Mouse (Mus musculus): ENCODE data around the gene Slc1a7. TPM values are rescaled to one million over a fixed set of nuclear protein-coding genes. Genes with fewer than 3 reads are reported as not detected.

Slc1a7 gene
- polyA plus RNA-seq, 1 experiment from 2014 or later: 0.05 TPM

GRCm38 (mm10) chr4:107942741-107943140 is 25.4 kb upstream of the Slc1a7 start:
- no peak overlapping the region for H3K4me3 ChIP-seq (replicated peaks; ENCODE audit: low read depth, low read length)
- 81% methylated on average over 7 of the region's 7 CpGs for WGBS
- H3K4me1 ChIP-seq (replicated peaks; ENCODE audit: insufficient read depth, low read length): no peaks in the 10 kb centered on the region
- H3K4me2 ChIP-seq (ENCODE audit: low read length): no peak overlapping the region
- no peaks in the 10 kb centered on the region for H3K36me3 ChIP-seq (ENCODE audit: insufficient read depth, low read length)
- ATAC-seq (replicated peaks; ENCODE audit: low FRiP score, low read depth): no peak
- DNase-seq (ENCODE audit: low spot score): no peak
- no peaks in the 10 kb centered on the region for H3K27me3 ChIP-seq (ENCODE audit: insufficient read depth, low read length)
- no peak for TF ChIP-seq CTCF (IDR thresholded peaks at IDR 0.05; ENCODE audit: low read depth)
- H3K9me3 ChIP-seq (replicated peaks; ENCODE audit: low read length): no peaks in the 10 kb centered on the region
- H3K9ac ChIP-seq (ENCODE audit: low read depth, low read length): no peak overlapping the region
- no peak overlapping the region for H3K27ac ChIP-seq

- no peak for ATAC-seq (replicated peaks; ENCODE audit: low FRiP score, low read depth)
These were observed 24.0 kb upstream of the Slc1a7 start for GRCm38 (mm10) chr4:107944141-107944540.

DNA sequence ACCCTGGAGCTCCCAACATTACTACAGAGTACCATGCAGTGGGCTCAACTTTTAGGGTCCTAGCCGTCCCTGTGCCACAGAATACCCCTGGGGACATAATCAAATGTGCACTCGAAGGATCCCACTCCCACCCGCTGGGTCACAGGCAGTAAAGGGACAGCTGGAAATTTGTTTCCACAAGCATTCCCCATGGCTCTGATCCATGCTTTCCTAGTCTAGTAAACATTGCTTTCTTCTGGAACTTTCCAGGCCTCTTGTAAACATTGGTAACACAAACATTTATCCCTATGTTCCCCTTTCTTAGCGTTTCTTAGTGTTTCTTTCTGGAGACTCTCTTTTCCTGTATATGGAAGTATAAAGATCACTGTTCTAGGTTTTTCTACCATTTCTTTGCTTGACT is 18.2 kb upstream of the Slc1a7 start:
- no peak for TF ChIP-seq CTCF (IDR thresholded peaks at IDR 0.05; ENCODE audit: low read depth)
- Histone ChIP-seq H3K4me3 (replicated peaks; ENCODE audit: low read depth, low read length) (no peak overlapping the region), H3K9me3 (replicated peaks; ENCODE audit: low read length) (no peaks in the 10 kb centered on the region), H3K36me3 (ENCODE audit: insufficient read depth, low read length) (no peaks in the 10 kb centered on the region), H3K27ac (no peak overlapping the region), H3K4me2 (ENCODE audit: low read length) (no peak overlapping the region), H3K4me1 (replicated peaks; ENCODE audit: insufficient read depth, low read length) (no peaks in the 10 kb centered on the region), H3K27me3 (ENCODE audit: insufficient read depth, low read length) (no peaks in the 10 kb centered on the region), H3K9ac (ENCODE audit: low read depth, low read length) (no peak overlapping the region)
- 68% methylated on average over 4 of the region's 4 CpGs for WGBS
- peak; percentile 16 for DNase-seq (ENCODE audit: low spot score)
- no peak for ATAC-seq (replicated peaks; ENCODE audit: low FRiP score, low read depth)

More at GRCm38 (mm10) chr4:107944141-107944540, 24.0 kb upstream of the Slc1a7 start:
- Histone ChIP-seq H3K4me2 (ENCODE audit: low read length) (no peak overlapping the region), H3K27me3 (ENCODE audit: insufficient read depth, low read length) (no peaks in the 10 kb centered on the region), H3K9me3 (replicated peaks; ENCODE audit: low read length) (no peaks in the 10 kb centered on the region), H3K9ac (ENCODE audit: low read depth, low read length) (no peak overlapping the region), H3K27ac (no peak overlapping the region), H3K4me3 (replicated peaks; ENCODE audit: low read depth, low read length) (no peak overlapping the region), H3K36me3 (ENCODE audit: insufficient read depth, low read length) (no peaks in the 10 kb centered on the region), H3K4me1 (replicated peaks; ENCODE audit: insufficient read depth, low read length) (no peaks in the 10 kb centered on the region)
- TF ChIP-seq CTCF (IDR thresholded peaks at IDR 0.05; ENCODE audit: low read depth): no peak
- 72% methylated on average over 2 of the region's 2 CpGs for WGBS
- DNase-seq (ENCODE audit: low spot score): no peak

DNA sequence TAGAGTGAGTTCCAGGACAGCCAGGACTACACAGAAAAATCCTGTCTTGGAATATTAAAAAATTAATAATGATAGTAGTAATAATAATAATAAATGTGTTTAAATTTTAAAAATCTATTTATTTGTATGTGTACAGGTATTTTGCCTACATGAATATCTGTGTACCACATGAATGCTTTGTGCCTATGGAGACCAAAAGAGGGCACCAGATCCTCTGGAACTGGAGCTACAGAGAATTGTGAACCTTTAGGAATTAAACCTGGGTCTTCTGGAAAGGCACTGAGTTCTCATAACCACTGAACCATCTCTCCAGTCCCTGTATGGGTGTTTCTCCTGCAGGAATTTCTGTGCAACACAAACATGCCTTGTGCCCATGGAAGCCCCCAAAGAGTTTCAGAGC is 15.3 kb upstream of the Slc1a7 start:
- no peaks in the 10 kb centered on the region for H3K9me3 ChIP-seq (replicated peaks; ENCODE audit: low read length)
- H3K36me3 ChIP-seq (ENCODE audit: insufficient read depth, low read length): no peaks in the 10 kb centered on the region
- no peak overlapping the region for H3K4me2 ChIP-seq (ENCODE audit: low read length)
- H3K27me3 ChIP-seq (ENCODE audit: insufficient read depth, low read length): no peaks in the 10 kb centered on the region
- H3K9ac ChIP-seq (ENCODE audit: low read depth, low read length): no peak overlapping the region
- ATAC-seq (replicated peaks; ENCODE audit: low FRiP score, low read depth): no peak
- DNase-seq (ENCODE audit: low spot score): peak; percentile 41
- no peak overlapping the region for H3K27ac ChIP-seq
- TF ChIP-seq CTCF (IDR thresholded peaks at IDR 0.05; ENCODE audit: low read depth): peak; percentile 65; the same call in 1 of the 2 replicates
- H3K4me3 ChIP-seq (replicated peaks; ENCODE audit: low read depth, low read length): no peak overlapping the region
- H3K4me1 ChIP-seq (replicated peaks; ENCODE audit: insufficient read depth, low read length): no peaks in the 10 kb centered on the region

DNA sequence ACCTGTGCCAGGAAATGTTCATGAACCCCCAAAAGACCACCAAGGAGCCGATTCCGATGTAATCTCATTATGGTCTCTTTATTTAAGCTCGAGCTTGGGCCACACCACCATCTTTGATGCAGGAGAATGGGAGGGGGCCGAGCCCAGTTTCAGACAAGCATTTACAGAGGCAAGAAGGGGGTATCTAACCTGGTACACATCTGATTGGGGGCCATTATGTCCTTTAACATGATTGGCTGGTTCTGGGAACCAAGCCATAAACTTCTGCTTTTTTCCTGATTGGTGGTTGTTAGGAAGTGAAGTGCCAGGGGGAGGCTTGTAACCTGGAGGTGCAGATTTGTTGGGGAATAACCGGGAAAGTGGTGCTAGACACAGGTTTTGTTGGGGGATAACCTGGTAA is 12.4 kb upstream of the Slc1a7 start:
- H3K4me3 ChIP-seq (replicated peaks; ENCODE audit: low read depth, low read length): no peak overlapping the region
- no peaks in the 10 kb centered on the region for H3K4me1 ChIP-seq (replicated peaks; ENCODE audit: insufficient read depth, low read length)
- no peak overlapping the region for H3K27ac ChIP-seq
- no peaks in the 10 kb centered on the region for H3K27me3 ChIP-seq (ENCODE audit: insufficient read depth, low read length)
- H3K36me3 ChIP-seq (ENCODE audit: insufficient read depth, low read length): no peaks in the 10 kb centered on the region
- no peak overlapping the region for H3K4me2 ChIP-seq (ENCODE audit: low read length)
- no peak overlapping the region for H3K9ac ChIP-seq (ENCODE audit: low read depth, low read length)
- no peak for TF ChIP-seq CTCF (IDR thresholded peaks at IDR 0.05; ENCODE audit: low read depth)
- DNase-seq (ENCODE audit: low spot score) (no peak), ATAC-seq (replicated peaks; ENCODE audit: low FRiP score, low read depth) (no peak)
- H3K9me3 ChIP-seq (replicated peaks; ENCODE audit: low read length): no peaks in the 10 kb centered on the region
- 61% methylated on average over 5 of the region's 5 CpGs for WGBS

DNA sequence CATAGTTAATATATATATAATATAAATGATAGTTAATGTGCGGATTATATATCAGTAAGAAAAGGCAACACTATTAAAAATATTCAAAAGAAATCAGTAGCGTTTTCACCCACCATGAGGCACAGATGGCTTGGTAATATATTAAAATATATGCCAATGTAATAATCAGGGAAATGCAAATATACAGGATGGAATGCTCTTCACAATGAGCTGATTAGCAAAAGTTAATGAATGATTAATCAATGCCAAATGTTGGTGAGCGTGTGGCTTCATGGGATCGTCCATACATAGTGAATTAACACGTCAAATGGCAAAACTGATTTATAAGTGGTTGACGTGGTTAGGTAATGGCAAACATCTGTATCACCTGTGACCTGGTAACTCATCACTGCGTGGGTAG is 9.6 kb upstream of the Slc1a7 start:
- WGBS: 81% methylated on average over 7 of the region's 7 CpGs
- no peak overlapping the region for H3K4me3 ChIP-seq (replicated peaks; ENCODE audit: low read depth, low read length)
- no peak overlapping the region for H3K4me2 ChIP-seq (ENCODE audit: low read length)
- no peak for TF ChIP-seq CTCF (IDR thresholded peaks at IDR 0.05; ENCODE audit: low read depth)
- H3K9ac ChIP-seq (ENCODE audit: low read depth, low read length): no peak overlapping the region
- H3K4me1 ChIP-seq (replicated peaks; ENCODE audit: insufficient read depth, low read length): peaks cover 4% of the 10 kb centered on the region; the same call in 1 of the 2 replicates
- DNase-seq (ENCODE audit: low spot score) (no peak), ATAC-seq (replicated peaks; ENCODE audit: low FRiP score, low read depth) (no peak)
- no peaks in the 10 kb centered on the region for H3K36me3 ChIP-seq (ENCODE audit: insufficient read depth, low read length)
- no peaks in the 10 kb centered on the region for H3K9me3 ChIP-seq (replicated peaks; ENCODE audit: low read length)
- H3K27me3 ChIP-seq (ENCODE audit: insufficient read depth, low read length): no peaks in the 10 kb centered on the region
- no peak overlapping the region for H3K27ac ChIP-seq

DNA sequence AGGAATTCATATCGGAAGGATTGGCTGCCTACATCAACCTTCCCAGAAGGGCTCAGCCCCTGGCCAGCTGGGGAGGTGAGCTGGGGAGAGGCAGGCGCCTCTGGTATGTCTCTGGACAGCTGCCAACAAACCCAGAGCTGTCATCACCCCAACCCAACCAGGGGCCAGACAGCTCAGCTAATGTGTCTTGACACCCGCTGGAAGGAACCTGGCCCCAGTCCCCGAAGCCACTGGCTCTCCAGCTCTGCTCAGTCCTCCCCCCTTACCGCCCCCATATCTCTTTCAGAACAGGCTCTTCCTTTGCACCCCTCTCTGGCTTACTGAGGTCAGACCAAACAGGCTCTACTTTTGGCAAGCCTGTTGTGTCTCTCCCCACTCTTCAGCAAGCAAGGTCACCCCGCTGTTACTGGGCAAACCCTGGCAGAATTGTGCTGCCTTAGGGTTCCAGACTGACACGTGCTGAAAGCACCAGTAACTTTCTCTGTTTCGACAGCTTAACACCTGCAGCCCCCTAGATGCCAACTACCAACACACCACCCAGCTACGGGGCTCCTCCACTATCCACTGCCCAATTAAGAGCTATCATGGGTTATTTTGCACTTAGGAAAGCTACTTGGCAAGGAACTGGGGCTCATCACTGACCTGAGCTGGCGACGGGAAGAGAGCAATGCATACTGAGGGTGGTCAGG is 5.9 kb upstream of the Slc1a7 start:
- Histone ChIP-seq H3K36me3 (ENCODE audit: insufficient read depth, low read length) (no peaks in the 10 kb centered on the region), H3K9ac (ENCODE audit: low read depth, low read length) (no peak overlapping the region), H3K9me3 (replicated peaks; ENCODE audit: low read length) (no peaks in the 10 kb centered on the region), H3K4me1 (replicated peaks; ENCODE audit: insufficient read depth, low read length) (peaks cover 4% of the 10 kb centered on the region; the same call in 1 of the 2 replicates), H3K4me2 (ENCODE audit: low read length) (no peak overlapping the region), H3K27ac (no peak overlapping the region), H3K27me3 (ENCODE audit: insufficient read depth, low read length) (no peaks in the 10 kb centered on the region), H3K4me3 (replicated peaks; ENCODE audit: low read depth, low read length) (no peak overlapping the region)
- no peak for TF ChIP-seq CTCF (IDR thresholded peaks at IDR 0.05; ENCODE audit: low read depth)
- ATAC-seq (replicated peaks; ENCODE audit: low FRiP score, low read depth) (no peak), DNase-seq (ENCODE audit: low spot score) (no peak)
- 57% methylated on average over 11 of the region's 11 CpGs for WGBS
